Mouse (Mus musculus) C2C12 (cell line): Measurements from ENCODE around the gene Mphosph6.

Source experiments
- CEBPB ChIP-seq: IDR thresholded peaks from one replicate; pipeline ENCODE4 v1.6.1; 2011; ENCODE audit warnings: low read depth, mild to moderate bottlenecking, control low read depth, moderate library complexity
- CTCF ChIP-seq: IDR thresholded peaks from one replicate; pipeline ENCODE4 v1.5.1; 2011; ENCODE audit not compliant: control insufficient read depth, insufficient read depth, insufficient read length
- MAX ChIP-seq: IDR thresholded peaks from one replicate; pipeline ENCODE4 v1.6.1; 2011; ENCODE audit warnings: mild to moderate bottlenecking, control low read depth
- MYOG ChIP-seq: IDR thresholded peaks from one replicate; pipeline ENCODE4 v1.6.1; 2011; ENCODE audit not compliant: control insufficient read depth, insufficient read length; ENCODE audit errors: extremely low read depth
- USF1 ChIP-seq: IDR thresholded peaks from one replicate; pipeline ENCODE4 v1.6.1; 2011; ENCODE audit warnings: low read depth, mild to moderate bottlenecking, control low read depth, moderate library complexity

DNA sequence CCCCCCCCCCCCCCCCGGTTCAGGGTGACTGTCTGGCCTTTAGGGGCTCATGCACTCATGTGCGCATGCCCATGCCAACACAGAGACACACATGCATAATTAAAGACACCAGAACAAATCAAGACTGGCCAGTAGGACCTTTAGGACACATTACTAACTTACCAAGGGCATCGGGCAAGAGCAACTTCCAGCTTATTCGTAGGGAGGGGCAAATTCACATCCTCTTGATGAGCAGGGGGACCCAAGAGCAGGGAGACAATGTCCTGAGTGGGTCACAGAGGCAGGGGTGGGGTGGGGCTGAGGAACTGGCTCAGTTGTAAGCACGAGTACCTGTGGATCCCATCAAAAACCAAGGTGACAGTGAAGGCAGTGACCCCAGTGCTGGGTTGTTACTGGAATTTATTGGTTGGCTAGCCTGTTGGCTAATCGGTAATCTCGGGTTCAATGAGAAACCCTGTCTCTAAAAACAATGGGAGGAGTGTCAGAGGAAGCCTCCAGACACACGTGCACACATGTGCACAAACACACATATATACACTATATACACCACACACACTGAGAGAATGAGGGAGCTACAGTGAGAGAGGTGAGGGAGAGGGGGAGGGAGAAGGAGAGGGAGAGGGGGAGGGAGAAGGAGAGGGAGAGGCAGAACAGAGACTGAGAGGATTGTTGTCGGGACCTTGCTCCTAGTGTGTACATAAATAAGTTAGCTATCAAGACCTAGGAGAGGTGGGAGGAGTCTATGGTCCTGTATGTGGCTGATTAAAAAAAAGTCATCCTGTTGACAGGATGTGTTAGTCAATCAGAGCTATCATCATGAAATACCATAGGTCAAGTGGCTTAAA, 53.6 kb downstream of the Mphosph6 start:
- no peak for TF ChIP-seq CTCF
- no peak for TF ChIP-seq CEBPB
- no peak for TF ChIP-seq USF1
- TF ChIP-seq MYOG, result no peak
- TF ChIP-seq MAX, result no peak
